13 mouse cellular contexts compared by ENCODE assay signal in the genomic region with DNA sequence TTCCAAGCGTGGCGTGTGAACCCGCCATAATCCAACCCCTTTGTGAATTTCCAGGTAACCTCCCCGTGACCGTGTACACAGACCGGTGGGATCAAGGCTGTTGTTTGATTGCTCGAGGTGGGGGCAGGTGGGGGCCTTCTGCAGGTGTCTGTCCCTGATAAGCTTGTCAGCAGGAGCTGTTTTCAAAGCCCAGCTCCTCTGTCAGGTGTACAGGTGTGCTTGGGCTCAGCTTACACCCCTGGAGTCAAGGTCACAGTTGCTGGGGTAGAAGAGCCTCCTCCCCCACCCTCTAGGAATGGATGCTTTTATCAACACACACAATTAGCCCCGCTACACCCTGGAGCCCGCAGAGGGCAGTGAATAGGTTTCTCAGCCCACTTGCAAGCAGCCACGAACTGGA.
DNase-seq lines count a peak whose midpoint lies in the region; ATAC-seq and TF ChIP-seq lines count a peak whose summit lies in the region.
"Had no signal": no experiment of that assay in that cellular context is flagged by ENCODE, and none has a peak within 500 bp of the region (broad histone marks: within the 10 kb centered on the region; RNA-seq: fewer than 3 reads in every experiment).

No protein-coding gene starts in this region.

- H3K9me3 ChIP-seq in lung, embryonic 14.5 days (ENCODE audit: low read depth, low read length), result no peaks in the 10 kb centered on the region
- no peaks in the 10 kb centered on the region for H3K9me3 ChIP-seq in embryonic facial prominence, embryonic 10.5 days
- H3K9me3 ChIP-seq in intestine, embryonic 16.5 days (ENCODE audit: control insufficient read depth, low read length), result 0 out of 2 replicates have a peak, but pooled peaks cover 3% of the 10 kb centered on the region
- H3K9me3 ChIP-seq in stomach, embryonic 15.5 days, result no peaks in the 10 kb centered on the region
- H3K9me3 ChIP-seq in liver, embryonic 12.5 days (replicated peaks), result no peaks in the 10 kb centered on the region
- H3K9me3 ChIP-seq: liver, embryonic 13.5 days had no signal

- WGBS in lung, embryonic 14.5 days, result 27% methylated on average over 10 of the region's 10 CpGs
- WGBS in embryonic facial prominence, embryonic 10.5 days, result 40% methylated on average over 10 of the region's 10 CpGs
- 33% methylated on average over 10 of the region's 10 CpGs for WGBS in intestine, embryonic 16.5 days
- WGBS in stomach, embryonic 15.5 days, result 30% methylated on average over 10 of the region's 10 CpGs
- 32% methylated on average over 10 of the region's 10 CpGs for WGBS in liver, embryonic 12.5 days (ENCODE audit: insufficient replicate concordance)

- H3K36me3 ChIP-seq in lung, embryonic 14.5 days (ENCODE audit: insufficient read depth), result no peaks in the 10 kb centered on the region
- H3K36me3 ChIP-seq in embryonic facial prominence, embryonic 10.5 days (replicated peaks), result no peaks in the 10 kb centered on the region
- no peaks in the 10 kb centered on the region for H3K36me3 ChIP-seq in intestine, embryonic 16.5 days (ENCODE audit: control insufficient read depth, insufficient read depth, low read length)
- H3K36me3 ChIP-seq in stomach, embryonic 15.5 days, result no peaks in the 10 kb centered on the region
- H3K36me3 ChIP-seq in liver, embryonic 12.5 days, result no peaks in the 10 kb centered on the region
- H3K36me3 ChIP-seq: liver, embryonic 13.5 days had no signal

- H3K9ac ChIP-seq in lung, embryonic 14.5 days, result no peak overlapping the region
- no peak overlapping the region for H3K9ac ChIP-seq in intestine, embryonic 16.5 days (ENCODE audit: low read depth, low read length)
- H3K9ac ChIP-seq in stomach, embryonic 15.5 days, result no peak overlapping the region
- H3K9ac ChIP-seq in liver, embryonic 12.5 days, result no peak overlapping the region
- H3K9ac ChIP-seq: liver, embryonic 13.5 days had no signal

- peak; percentile 11 for DNase-seq in lung, embryonic 14.5 days
- no peak for DNase-seq in lung, postnatal 10 days
- DNase-seq in embryonic facial prominence, embryonic 10.5 days (ENCODE audit: low spot score), result peak; percentile 25
- no peak for DNase-seq in adipocyte (ENCODE audit: low spot score)
- DNase-seq: adrenal gland, postnatal 36 days; layer of hippocampus, adult 9-11 months; liver, embryonic 13.5 days; right cerebral cortex, postnatal 14 days; thymus, postnatal 4 days had no signal

- ATAC-seq in lung, embryonic 14.5 days (ENCODE audit: insufficient read depth), result peak; percentile 54
- ATAC-seq in intestine, embryonic 16.5 days, result peak; percentile 90
- peak; percentile 92 for ATAC-seq in stomach, embryonic 15.5 days (ENCODE audit: insufficient read depth, low FRiP score, low read depth)
- no peak for ATAC-seq in liver, embryonic 12.5 days

- no peak overlapping the region for H3K4me3 ChIP-seq in lung, embryonic 14.5 days (ENCODE audit: low read depth, low read length)
- no peak overlapping the region for H3K4me3 ChIP-seq in embryonic facial prominence, embryonic 10.5 days
- H3K4me3 ChIP-seq in intestine, embryonic 16.5 days (ENCODE audit: low read length), result no peak overlapping the region
- H3K4me3 ChIP-seq in stomach, embryonic 15.5 days (replicated peaks), result no peak overlapping the region
- H3K4me3 ChIP-seq in liver, embryonic 12.5 days, result no peak overlapping the region
- H3K4me3 ChIP-seq: liver, embryonic 13.5 days had no signal

- H3K4me1 ChIP-seq in lung, embryonic 14.5 days (ENCODE audit: insufficient read depth), result no peaks in the 10 kb centered on the region
- H3K4me1 ChIP-seq in embryonic facial prominence, embryonic 10.5 days, result peaks cover 23% of the 10 kb centered on the region
- no peaks in the 10 kb centered on the region for H3K4me1 ChIP-seq in intestine, embryonic 16.5 days (ENCODE audit: control insufficient read depth, insufficient read depth, low read length)
- H3K4me1 ChIP-seq in stomach, embryonic 15.5 days, result 0 out of 2 replicates have a peak, but pooled peaks cover 3% of the 10 kb centered on the region
- H3K4me1 ChIP-seq in liver, embryonic 12.5 days, result peaks cover 5% of the 10 kb centered on the region; the same call in 1 of the 2 replicates
- H3K4me1 ChIP-seq: liver, embryonic 13.5 days had no signal

- H3K27me3 ChIP-seq in lung, embryonic 14.5 days (ENCODE audit: insufficient read depth, low read length), result no peaks in the 10 kb centered on the region
- H3K27me3 ChIP-seq in embryonic facial prominence, embryonic 10.5 days (replicated peaks; ENCODE audit: low read depth, poor library complexity, severe bottlenecking), result no peaks in the 10 kb centered on the region
- H3K27me3 ChIP-seq in intestine, embryonic 16.5 days (replicated peaks; ENCODE audit: control insufficient read depth, insufficient read depth, low read length), result no peaks in the 10 kb centered on the region
- no peaks in the 10 kb centered on the region for H3K27me3 ChIP-seq in stomach, embryonic 15.5 days (replicated peaks)
- no peaks in the 10 kb centered on the region for H3K27me3 ChIP-seq in liver, embryonic 12.5 days (replicated peaks)
- H3K27me3 ChIP-seq: CH12.LX; liver, embryonic 13.5 days had no signal

- no peak for TF ChIP-seq CTCF in lung, embryonic 14.5 days (IDR thresholded peaks at IDR 0.05; ENCODE audit: low read depth)

- no peak overlapping the region for H3K27ac ChIP-seq in lung, embryonic 14.5 days (ENCODE audit: low read depth)
- H3K27ac ChIP-seq in embryonic facial prominence, embryonic 10.5 days (replicated peaks), result peak overlapping the region; percentile 30; the same call in 1 of the 2 replicates
- no peak overlapping the region for H3K27ac ChIP-seq in intestine, embryonic 16.5 days (ENCODE audit: low read length)
- no peak overlapping the region for H3K27ac ChIP-seq in stomach, embryonic 15.5 days
- H3K27ac ChIP-seq in liver, embryonic 12.5 days, result no peak overlapping the region
- H3K27ac ChIP-seq: liver, embryonic 13.5 days had no signal

- H3K4me2 ChIP-seq in lung, embryonic 14.5 days, result no peak overlapping the region
- H3K4me2 ChIP-seq in intestine, embryonic 16.5 days (ENCODE audit: low read depth, low read length), result no peak overlapping the region
- H3K4me2 ChIP-seq in stomach, embryonic 15.5 days, result 0 out of 2 replicates have a peak overlapping the region, but pooled peaks have one; percentile 25
- no peak overlapping the region for H3K4me2 ChIP-seq in liver, embryonic 12.5 days
- H3K4me2 ChIP-seq: liver, embryonic 13.5 days had no signal

Comparison
In these comparisons a context has a peak if more than half of its experiments do, and no peak if none do; other contexts are left out.
1. DNase-seq: peak in lung, embryonic 14.5 days (single experiment) and embryonic facial prominence, embryonic 10.5 days (single experiment); none in lung, postnatal 10 days (single experiment) and adipocyte (single experiment).